Mouse (Mus musculus) adrenal gland, adult 8-10 months (tissue): ENCODE measurements around the gene Olfr1102. TPM values are rescaled to one million over a fixed set of nuclear protein-coding genes. Genes with fewer than 3 reads are reported as not detected.

Experiments used
- DNase-seq: peaks from one replicate; pipeline ENCODE4 v3.0.0; 2022
- total RNA-seq, 4 experiments: library from RNA; stranded (reverse); gene quantifications; 2 replicates each; pipeline ENCODE4 v1.2.4; 2022

The Olfr1102 gene
- not detected for total RNA-seq

DNA sequence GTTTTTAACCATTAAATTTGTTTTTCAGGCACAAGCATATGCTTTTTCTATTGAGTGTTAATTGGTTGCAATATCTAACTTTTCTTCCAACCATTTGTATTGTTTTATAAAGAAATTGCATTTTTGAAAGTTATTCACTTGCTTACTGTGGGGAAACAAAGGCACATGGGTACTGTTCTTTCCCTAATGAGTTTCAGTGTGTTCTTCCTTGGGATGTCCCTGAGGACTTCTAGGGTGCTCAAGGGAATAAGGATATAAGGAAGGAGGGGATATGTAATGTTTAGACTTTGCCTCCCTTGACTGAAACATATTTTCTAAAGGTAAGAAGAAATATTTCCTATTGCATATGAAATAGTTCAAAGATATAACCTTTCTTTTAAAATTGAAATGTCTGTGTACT is at the start of gene Olfr1102:
TSS of gene Olfr1102 (plus strand) at position 301 of the 400 bp plus-strand sequence.
- no peak for DNase-seq

DNA sequence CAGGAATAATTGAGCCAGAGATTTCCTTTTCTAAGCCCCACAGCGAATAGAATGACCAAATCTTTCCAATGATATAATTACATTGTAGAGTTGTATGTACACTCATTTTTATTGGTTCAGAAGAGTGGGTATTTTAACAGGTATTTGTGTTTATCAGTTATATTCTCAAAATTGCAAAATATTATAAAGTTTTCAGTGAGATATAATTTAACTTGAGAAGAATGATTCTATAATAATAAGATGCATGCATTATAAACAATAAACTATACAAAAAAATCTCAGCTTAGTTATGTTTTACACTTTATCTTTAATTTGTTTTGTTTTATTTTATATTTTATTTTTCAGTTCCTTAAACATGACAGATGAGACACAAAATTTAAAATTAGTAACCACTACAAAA is 37.6 kb upstream of the Olfr1102 start, which contains the start of gene Olfr1099:
TSS of gene Olfr1099 (minus strand) at position 101 of the 400 bp plus-strand sequence.
- no peak for DNase-seq

DNA sequence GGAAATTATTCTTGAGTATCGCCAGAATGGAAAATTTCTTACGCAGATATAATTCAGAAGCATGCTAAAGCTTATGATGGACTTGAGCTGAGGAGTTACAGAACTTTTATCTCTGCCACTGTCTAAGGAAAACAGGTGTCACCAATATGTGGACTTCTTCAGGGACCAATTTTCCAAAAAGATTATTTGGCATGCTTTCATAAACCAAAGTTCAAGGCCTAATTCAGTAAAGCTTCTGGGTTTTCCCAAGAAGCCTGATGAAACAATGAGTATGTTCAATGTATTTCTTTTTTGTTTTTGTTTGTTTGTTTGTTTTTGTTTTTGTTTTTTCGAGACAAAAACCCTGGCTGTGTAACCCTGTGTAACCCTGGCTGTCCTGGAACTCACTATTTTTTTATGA is 18.3 kb upstream of the Olfr1102 start, which contains the start of gene Olfr1100:
TSS of gene Olfr1100 (minus strand) at position 101 of the 400 bp plus-strand sequence.
- DNase-seq, result no peak

DNA sequence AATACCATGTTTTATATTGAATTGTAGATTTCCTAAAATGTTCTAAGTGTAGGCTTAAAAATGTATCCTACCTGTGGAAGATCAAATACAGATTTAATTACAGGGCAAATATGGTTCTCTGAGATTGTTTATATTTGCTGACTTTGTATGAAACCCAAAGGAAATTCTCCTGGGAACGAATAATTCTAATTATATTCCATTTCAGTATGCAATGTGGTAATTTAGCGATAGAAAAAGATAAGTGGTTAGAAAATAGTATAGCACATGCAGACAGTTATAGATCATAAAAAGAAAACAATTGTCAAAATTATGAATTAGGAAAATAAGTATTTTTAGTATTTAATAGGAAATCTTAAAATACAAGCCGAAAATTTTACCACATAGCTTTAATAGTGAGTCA is 7.1 kb upstream of the Olfr1102 start, which contains the start of gene Olfr1101:
TSS of gene Olfr1101 (minus strand) at position 101 of the 400 bp plus-strand sequence.
- no peak for DNase-seq

DNA sequence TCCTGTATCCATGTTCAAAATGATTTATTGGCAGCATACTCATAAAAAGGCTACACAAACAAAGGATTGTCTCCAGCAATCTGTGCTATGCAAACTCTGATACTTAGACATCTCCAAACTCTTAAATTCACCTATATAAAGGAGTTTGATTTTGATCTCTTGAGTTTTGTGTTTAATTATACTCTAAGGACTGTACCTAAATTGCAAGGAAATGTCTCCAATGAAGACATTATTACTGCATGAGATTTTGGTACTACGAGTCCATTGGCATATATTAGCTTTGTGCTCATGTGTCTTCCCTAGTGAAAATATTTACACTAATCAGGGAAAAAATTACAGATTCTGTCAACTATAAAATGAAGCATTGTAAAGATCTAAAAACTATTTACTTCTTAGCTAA is 28.8 kb downstream of the Olfr1102 start, which contains the start of gene Olfr1104:
TSS of gene Olfr1104 (minus strand) at position 101 of the 400 bp plus-strand sequence.
- DNase-seq, result no peak

DNA sequence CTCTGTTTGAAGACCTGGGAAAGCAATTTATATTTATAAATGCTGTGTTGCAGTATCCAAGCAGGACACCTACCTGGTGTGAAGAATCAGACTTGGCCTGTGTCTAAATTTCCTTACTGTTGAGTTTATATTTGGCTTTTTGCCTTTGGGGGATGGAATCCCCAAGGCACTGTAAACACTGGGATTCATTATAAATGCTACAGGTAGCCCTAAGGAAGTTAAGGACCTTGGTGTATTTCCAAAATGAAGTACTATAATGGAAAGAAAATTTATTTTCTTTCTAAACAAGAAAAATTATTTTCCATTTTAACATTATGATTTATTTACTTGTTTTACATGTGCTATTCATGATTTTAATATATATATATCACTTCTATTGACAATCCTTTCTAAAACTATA is 38.2 kb downstream of the Olfr1102 start, which contains the start of gene Olfr1105:
TSS of gene Olfr1105 (minus strand) at position 101 of the 400 bp plus-strand sequence.
- DNase-seq, result no peak

DNA sequence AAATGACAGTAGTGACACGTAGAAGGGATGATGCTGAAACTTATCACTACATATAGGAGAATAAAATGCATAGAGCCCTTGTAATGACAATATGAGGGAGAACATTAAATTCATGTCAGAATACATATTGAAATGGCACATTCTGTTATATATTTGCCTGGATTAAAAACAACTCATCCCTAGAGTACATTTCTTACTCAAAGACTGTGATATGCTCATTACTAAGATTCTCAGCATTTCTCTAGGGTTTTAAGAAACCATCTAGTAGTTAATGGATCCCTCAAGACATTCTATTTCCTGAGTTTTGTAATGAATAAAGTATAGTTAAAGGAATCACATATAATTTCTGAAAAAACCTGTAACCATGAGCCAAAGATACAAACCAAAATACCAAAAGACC is 54.0 kb downstream of the Olfr1102 start, which contains the start of gene Olfr1106:
TSS of gene Olfr1106 (minus strand) at position 101 of the 400 bp plus-strand sequence.
- DNase-seq, result no peak

Other genes with a start within 250 kb of the Olfr1102 start
- gene Olfr1090, start 239.4 kb upstream of the Olfr1102 start, total RNA-seq, result not detected
- not detected for gene Olfr1093, start 215.9 kb upstream of the Olfr1102 start, total RNA-seq
- not detected for gene Olfr141, start 188.4 kb upstream of the Olfr1102 start, total RNA-seq
- gene Olfr1094, start 173.7 kb upstream of the Olfr1102 start, total RNA-seq, result not detected
- not detected for gene Olfr1095, start 146.7 kb upstream of the Olfr1102 start, total RNA-seq
- not detected for gene Gm13723, start 123.6 kb upstream of the Olfr1102 start, total RNA-seq
- not detected for gene Olfr1097, start 106.2 kb upstream of the Olfr1102 start, total RNA-seq
- gene Olfr1098, start 73.9 kb upstream of the Olfr1102 start, total RNA-seq, result not detected
- gene Olfr1099, start 37.7 kb upstream of the Olfr1102 start, total RNA-seq, result not detected
- gene Olfr1100, start 18.4 kb upstream of the Olfr1102 start, total RNA-seq, result not detected
- not detected for gene Olfr1101, start 7.2 kb upstream of the Olfr1102 start, total RNA-seq
- gene Olfr1104, start 28.7 kb downstream of the Olfr1102 start, total RNA-seq, result not detected
- not detected for gene Olfr1105, start 38.1 kb downstream of the Olfr1102 start, total RNA-seq
- gene Olfr1106, start 53.9 kb downstream of the Olfr1102 start, total RNA-seq, result not detected
- not detected for gene Olfr1107, start 77.4 kb downstream of the Olfr1102 start, total RNA-seq
- gene Olfr1109, start 97.6 kb downstream of the Olfr1102 start, total RNA-seq, result not detected
- not detected for gene Olfr259, start 116.2 kb downstream of the Olfr1102 start, total RNA-seq
- gene Olfr1110, start 141.9 kb downstream of the Olfr1102 start, total RNA-seq, result not detected
- not detected for gene Olfr1111, start 154.2 kb downstream of the Olfr1102 start, total RNA-seq
- gene Olfr1112, start 189.4 kb downstream of the Olfr1102 start, total RNA-seq, result not detected
- gene Olfr1113, start 210.6 kb downstream of the Olfr1102 start, total RNA-seq, result not detected
- gene Olfr1115, start 249.6 kb downstream of the Olfr1102 start, total RNA-seq, result not detected